Mouse (Mus musculus) kidney, embryonic 15.5 days (tissue): ENCODE measurements around the gene Cox19. TPM values are rescaled to one million over a fixed set of nuclear protein-coding genes. Genes with fewer than 3 reads are reported as not detected.

ENCODE experiments used
- ATAC-seq: fragments of 200-750 bp; cut with Nextera tagmentation; replicated peaks from 2 replicates; pipeline ENCODE4 v1.8.0; 2017; ENCODE audit warnings: moderate TSS enrichment; ENCODE audit not compliant: low FRiP score
- H3K27ac ChIP-seq: fragments of 300-500 bp; sonication (generic); 2 replicates; pipeline ENCODE4 v1.5.1; 2015; ENCODE audit warnings: mild to moderate bottlenecking, inconsistent platforms
- H3K27me3 ChIP-seq: fragments of 300-500 bp; sonication (generic); 2 replicates; pipeline ENCODE4 v1.6.1; 2015; ENCODE audit warnings: inconsistent platforms
- H3K36me3 ChIP-seq: fragments of 300-500 bp; sonication (generic); 2 replicates; pipeline ENCODE4 v1.6.1; 2015; ENCODE audit warnings: inconsistent platforms
- H3K4me1 ChIP-seq: fragments of 300-500 bp; sonication (generic); 2 replicates; pipeline ENCODE4 v1.6.1; 2015; ENCODE audit warnings: inconsistent platforms
- H3K4me2 ChIP-seq: fragments of 300-500 bp; sonication (generic); 2 replicates; pipeline ENCODE4 v1.6.1; 2015; ENCODE audit warnings: moderate library complexity, mild to moderate bottlenecking, inconsistent platforms
- H3K4me3 ChIP-seq: fragments of 300-500 bp; sonication (generic); replicated peaks from 2 replicates; pipeline ENCODE4 v1.5.1; 2015; ENCODE audit warnings: mild to moderate bottlenecking, inconsistent platforms
- H3K9ac ChIP-seq: fragments of 300-500 bp; sonication (generic); 2 replicates; pipeline ENCODE4 v1.6.1; 2015; ENCODE audit warnings: mild to moderate bottlenecking, inconsistent platforms
- H3K9me3 ChIP-seq: fragments of 300-500 bp; sonication (generic); replicated peaks from 2 replicates; pipeline ENCODE4 v1.6.1; 2016; ENCODE audit warnings: inconsistent platforms
- WGBS: fragments of 180-500 bp; shearing (Covaris S2); methylation state at CpG from one replicate; pipeline ENCODE4 v1.1.7; 2015; ENCODE audit warnings: mixed read lengths; 5-methylcytosine and 5-hydroxymethylcytosine counted together
- polyA plus RNA-seq: library from polyadenylated mRNA; unstranded; fragments of >200 nt; fragmentation: Nextera tagmentation; extraction: Ambion mirVana; gene quantifications from 2 replicates; pipeline ENCODE4 v1.2.1, GENCODE M21; 2015

Gene Cox19
- polyA plus RNA-seq, 1 experiment from 2014 or later = 96.2 TPM

- Histone ChIP-seq H3K4me3 (no peak overlapping the region), H3K9me3 (no peaks in the 10 kb centered on the region), H3K27me3 (no peaks in the 10 kb centered on the region), H3K27ac (0 out of 2 replicates have a peak overlapping the region, but pooled peaks have one; percentile 18), H3K36me3 (no peaks in the 10 kb centered on the region), H3K4me1 (peaks cover 61% of the 10 kb centered on the region), H3K4me2 (no peak overlapping the region), H3K9ac (no peak overlapping the region)
- ATAC-seq = no peak
- 72% methylated on average over 11 of the region's 11 CpGs for WGBS
These were observed 17.6 kb upstream of the Cox19 start for GRCm38 (mm10) chr5:139368638-139369320.

DNA sequence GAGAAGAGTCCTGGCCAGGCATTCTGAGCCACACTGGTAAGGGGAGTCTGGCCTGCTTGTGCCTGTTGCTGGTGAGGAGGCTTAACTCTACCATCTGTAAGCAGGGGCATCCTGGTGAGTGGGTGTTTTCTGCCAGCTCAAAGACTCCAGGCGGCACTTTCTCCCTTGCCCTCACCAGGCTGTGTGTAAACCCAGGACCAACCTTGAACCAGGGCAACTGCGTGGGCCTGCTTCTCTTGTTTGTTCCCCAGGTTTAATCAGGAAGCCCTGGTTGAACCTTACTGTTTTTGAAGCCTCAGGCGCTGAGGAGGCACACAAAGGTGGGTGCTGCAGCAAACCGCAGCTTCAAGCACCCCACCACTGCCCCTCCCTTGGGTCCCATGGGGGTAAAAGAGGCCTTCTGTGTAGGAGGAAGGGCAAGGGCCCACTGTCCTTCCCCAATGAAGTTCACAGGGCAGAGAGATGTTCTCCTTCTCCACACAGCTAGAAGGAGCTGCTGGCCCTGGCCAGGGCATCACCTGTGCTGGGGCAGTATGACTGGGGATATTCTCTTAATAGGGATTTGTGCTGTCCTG lies 16.8 kb upstream of the Cox19 start:
- 86% methylated on average over 4 of the region's 4 CpGs for WGBS
- Histone ChIP-seq H3K27me3 (no peaks in the 10 kb centered on the region), H3K4me2 (no peak overlapping the region), H3K36me3 (peaks cover 1% of the 10 kb centered on the region; the same call in 1 of the 2 replicates), H3K4me3 (no peak overlapping the region), H3K27ac (no peak overlapping the region), H3K9me3 (no peaks in the 10 kb centered on the region), H3K4me1 (peaks cover 55% of the 10 kb centered on the region), H3K9ac (no peak overlapping the region)
- ATAC-seq = no peak

GRCm38 (mm10) chr5:139366484-139366883 lies 15.3 kb upstream of the Cox19 start:
- peaks cover 4% of the 10 kb centered on the region; the same call in 1 of the 2 replicates for H3K36me3 ChIP-seq
- H3K9me3 ChIP-seq = no peaks in the 10 kb centered on the region
- no peak for ATAC-seq
- H3K4me1 ChIP-seq = peaks cover 42% of the 10 kb centered on the region
- no peak overlapping the region for H3K9ac ChIP-seq
- no peak overlapping the region for H3K4me3 ChIP-seq
- WGBS = 84% methylated on average over 11 of the region's 11 CpGs
- no peaks in the 10 kb centered on the region for H3K27me3 ChIP-seq
- no peak overlapping the region for H3K4me2 ChIP-seq
- no peak overlapping the region for H3K27ac ChIP-seq

- Histone ChIP-seq H3K4me1 (peaks cover 35% of the 10 kb centered on the region), H3K27me3 (no peaks in the 10 kb centered on the region), H3K4me2 (no peak overlapping the region), H3K9ac (no peak overlapping the region), H3K9me3 (no peaks in the 10 kb centered on the region), H3K36me3 (peaks cover 5% of the 10 kb centered on the region; the same call in 1 of the 2 replicates), H3K27ac (no peak overlapping the region), H3K4me3 (no peak overlapping the region)
- WGBS = 86% methylated on average over 1 of the region's 1 CpGs
- no peak for ATAC-seq
These were observed 14.6 kb upstream of the Cox19 start for GRCm38 (mm10) chr5:139365827-139366226.

- no peak overlapping the region for H3K9ac ChIP-seq
These were observed 13.8 kb upstream of the Cox19 start for GRCm38 (mm10) chr5:139364911-139365571.

DNA sequence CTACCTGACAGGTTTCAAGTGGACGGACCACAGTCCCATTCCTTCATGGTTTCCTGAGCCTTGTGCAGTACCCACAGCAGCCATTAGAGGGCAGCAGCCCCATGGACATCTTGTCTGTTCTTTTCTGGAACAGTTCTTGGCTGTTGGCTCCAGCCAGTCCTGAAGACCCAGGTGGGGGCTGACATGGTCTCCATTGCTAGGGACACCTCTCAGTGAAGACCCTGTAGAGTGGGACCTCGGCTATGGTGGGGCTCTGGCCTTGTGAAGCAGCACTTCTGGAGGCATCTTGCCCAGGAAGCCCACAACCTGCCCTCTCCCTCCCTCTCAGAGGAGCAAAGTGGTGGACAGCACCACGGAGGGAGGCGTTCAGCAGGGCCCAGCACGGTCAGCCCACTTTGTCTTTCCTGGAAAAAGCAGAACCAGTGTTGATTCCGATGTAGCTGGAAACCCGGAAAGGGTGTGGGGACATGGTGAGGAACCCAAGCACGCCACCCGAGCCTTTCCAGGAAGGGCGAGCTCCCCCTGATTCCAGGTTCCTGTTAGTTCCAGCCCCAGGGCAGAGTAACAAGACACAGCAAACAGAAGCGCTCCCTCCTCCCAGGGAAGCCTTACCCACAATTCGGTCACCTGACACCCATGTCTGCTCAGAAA lies 13.2 kb upstream of the Cox19 start:
- H3K27ac ChIP-seq = peak overlapping the region; percentile 59
- H3K4me2 ChIP-seq = peak overlapping the region; percentile 4; the same call in 1 of the 2 replicates
- H3K27me3 ChIP-seq = no peaks in the 10 kb centered on the region
- H3K36me3 ChIP-seq = peaks cover 14% of the 10 kb centered on the region; the same call in 1 of the 2 replicates
- H3K4me3 ChIP-seq = no peak overlapping the region
- WGBS = 25% methylated on average over 12 of the region's 12 CpGs
- peak; percentile 76 for ATAC-seq
- H3K9ac ChIP-seq = no peak overlapping the region
- peaks cover 21% of the 10 kb centered on the region for H3K4me1 ChIP-seq
- no peaks in the 10 kb centered on the region for H3K9me3 ChIP-seq

More at GRCm38 (mm10) chr5:139364911-139365571, 13.8 kb upstream of the Cox19 start:
- peak; percentile 22; the same call in 1 of the 2 replicates for ATAC-seq
- Histone ChIP-seq H3K4me1 (peaks cover 27% of the 10 kb centered on the region), H3K9me3 (no peaks in the 10 kb centered on the region), H3K4me2 (peak overlapping the region; percentile 4; the same call in 1 of the 2 replicates), H3K36me3 (peaks cover 9% of the 10 kb centered on the region; the same call in 1 of the 2 replicates), H3K27me3 (no peaks in the 10 kb centered on the region), H3K4me3 (no peak overlapping the region), H3K27ac (peak overlapping the region; percentile 59)
- 30% methylated on average over 5 of the region's 5 CpGs for WGBS

DNA sequence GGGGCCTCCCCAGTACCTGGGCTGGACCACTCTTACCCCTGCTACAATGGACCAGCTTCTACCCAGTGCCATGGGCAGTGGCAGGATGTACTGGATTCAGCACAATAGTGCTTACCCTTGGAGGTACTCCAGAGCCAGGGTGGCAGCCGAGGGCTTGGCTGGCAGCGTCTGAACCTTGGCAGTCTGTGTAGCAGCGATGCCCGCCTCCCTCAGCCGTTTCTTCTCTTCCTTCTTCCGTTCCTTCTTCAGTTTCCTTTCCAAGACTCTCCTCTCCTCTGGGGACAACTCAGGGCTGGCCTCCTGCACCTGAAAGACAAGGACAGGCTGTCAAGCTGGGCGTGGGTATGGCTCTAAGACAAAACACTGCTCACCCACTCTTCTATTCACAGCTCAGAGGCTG lies 12.6 kb upstream of the Cox19 start:
- Histone ChIP-seq H3K9me3 (no peaks in the 10 kb centered on the region), H3K9ac (no peak overlapping the region), H3K4me1 (peaks cover 17% of the 10 kb centered on the region), H3K27me3 (no peaks in the 10 kb centered on the region), H3K36me3 (peaks cover 14% of the 10 kb centered on the region; the same call in 1 of the 2 replicates), H3K4me3 (no peak overlapping the region), H3K27ac (no peak overlapping the region), H3K4me2 (no peak overlapping the region)
- 72% methylated on average over 7 of the region's 7 CpGs for WGBS
- no peak for ATAC-seq

DNA sequence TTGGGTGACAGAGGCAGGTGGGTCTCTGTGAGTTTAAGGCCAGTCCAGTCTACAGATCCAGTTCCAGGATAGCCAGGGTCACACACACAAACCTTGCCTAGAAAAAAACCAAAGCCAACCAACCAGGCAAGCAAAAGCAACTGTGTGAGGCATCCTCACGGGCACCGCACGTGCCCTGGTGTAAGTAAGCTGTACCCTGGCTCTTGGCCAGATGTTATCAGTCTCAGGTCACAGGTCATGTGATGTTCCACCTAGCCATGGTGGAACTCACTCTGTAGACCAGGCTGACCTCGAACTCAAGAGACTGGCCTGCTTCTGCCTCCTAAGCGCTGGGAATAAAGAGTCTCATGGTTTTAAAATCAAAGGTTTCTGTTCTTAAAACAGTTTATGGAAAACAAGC lies 8.0 kb upstream of the Cox19 start:
- H3K27ac ChIP-seq = no peak overlapping the region
- no peak overlapping the region for H3K4me3 ChIP-seq
- peaks cover 13% of the 10 kb centered on the region for H3K4me1 ChIP-seq
- 93% methylated on average over 5 of the region's 5 CpGs for WGBS
- no peaks in the 10 kb centered on the region for H3K27me3 ChIP-seq
- H3K9ac ChIP-seq = no peak overlapping the region
- H3K4me2 ChIP-seq = no peak overlapping the region
- no peaks in the 10 kb centered on the region for H3K9me3 ChIP-seq
- ATAC-seq = no peak
- H3K36me3 ChIP-seq = peaks cover 14% of the 10 kb centered on the region; the same call in 1 of the 2 replicates

DNA sequence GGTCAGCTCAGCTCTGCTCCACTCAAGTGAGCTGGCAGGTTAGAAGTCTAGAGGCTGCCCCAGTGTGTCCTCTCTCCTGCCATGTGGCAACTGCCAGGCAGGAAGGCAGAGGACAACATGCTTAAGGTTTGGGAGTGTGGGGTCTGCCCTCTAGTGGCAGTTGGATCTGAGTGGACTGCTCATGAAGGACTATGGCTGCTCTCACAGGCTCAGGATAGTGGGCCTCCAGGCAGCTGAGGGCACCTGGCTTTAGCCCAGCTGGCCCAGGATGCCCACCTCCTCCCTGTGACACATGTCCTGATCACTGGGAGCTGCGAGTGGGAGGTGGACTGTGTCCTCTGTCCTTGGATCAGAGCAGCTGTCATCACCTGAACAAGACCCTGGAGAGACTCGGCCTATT lies 7.4 kb upstream of the Cox19 start:
- H3K27ac ChIP-seq = no peak overlapping the region
- no peak overlapping the region for H3K4me2 ChIP-seq
- no peak for ATAC-seq
- no peak overlapping the region for H3K9ac ChIP-seq
- peaks cover 12% of the 10 kb centered on the region; the same call in 1 of the 2 replicates for H3K4me1 ChIP-seq
- H3K36me3 ChIP-seq = peaks cover 14% of the 10 kb centered on the region; the same call in 1 of the 2 replicates
- H3K27me3 ChIP-seq = no peaks in the 10 kb centered on the region
- H3K9me3 ChIP-seq = no peaks in the 10 kb centered on the region
- WGBS = 72% methylated on average over 2 of the region's 2 CpGs
- H3K4me3 ChIP-seq = no peak overlapping the region

DNA sequence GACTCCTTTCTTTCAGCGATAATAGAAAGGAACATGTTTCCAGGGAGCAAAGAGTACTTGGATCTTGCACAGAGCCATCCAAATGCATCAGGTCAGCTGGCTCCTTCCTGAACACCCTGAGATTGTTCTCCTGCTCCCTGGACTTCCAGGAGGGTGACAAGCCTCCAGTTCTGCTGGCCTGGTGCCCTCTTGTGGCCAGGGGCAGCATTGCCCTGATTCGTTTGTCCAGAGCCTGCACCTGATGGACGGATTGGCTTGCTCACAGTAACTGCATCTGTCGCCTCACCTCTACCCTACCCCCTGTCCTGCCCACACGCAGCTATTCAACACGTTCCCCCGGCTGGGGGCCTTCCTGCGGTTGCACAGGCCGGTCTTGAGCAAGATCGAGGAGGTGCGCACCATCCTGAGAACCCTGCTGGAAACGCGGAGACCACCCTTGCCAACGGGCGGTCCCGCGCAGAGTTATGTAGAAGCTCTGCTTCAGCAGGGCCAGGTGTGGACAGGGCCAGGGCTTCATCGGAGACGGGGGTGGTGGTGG lies 4.1 kb upstream of the Cox19 start:
- no peak overlapping the region for H3K9ac ChIP-seq
- H3K4me2 ChIP-seq = no peak overlapping the region
- 0 out of 2 replicates have a peak, but pooled peaks cover 5% of the 10 kb centered on the region for H3K36me3 ChIP-seq
- H3K27me3 ChIP-seq = peaks cover 15% of the 10 kb centered on the region
- H3K27ac ChIP-seq = no peak overlapping the region
- H3K9me3 ChIP-seq = no peaks in the 10 kb centered on the region
- H3K4me1 ChIP-seq = peaks cover 20% of the 10 kb centered on the region
- no peak overlapping the region for H3K4me3 ChIP-seq
- 0 out of 2 replicates have a peak, but pooled peaks have one; percentile 13 for ATAC-seq
- 36% methylated on average over 19 of the region's 19 CpGs for WGBS

GRCm38 (mm10) chr5:139353946-139354345 lies 2.7 kb upstream of the Cox19 start:
- ATAC-seq = no peak
- Histone ChIP-seq H3K4me1 (peaks cover 20% of the 10 kb centered on the region), H3K4me2 (no peak overlapping the region), H3K27ac (no peak overlapping the region), H3K36me3 (no peaks in the 10 kb centered on the region), H3K27me3 (peaks cover 15% of the 10 kb centered on the region), H3K9me3 (no peaks in the 10 kb centered on the region), H3K4me3 (no peak overlapping the region), H3K9ac (no peak overlapping the region)
- 86% methylated on average over 11 of the region's 11 CpGs for WGBS
